Comparison of ENCODE assay signal across 29 mouse cellular contexts in genomic region chr3:63390774-63391173, GRCm38 (mm10).
"Had no signal": no experiment of that assay in that cellular context is flagged by ENCODE, and none has a peak within 500 bp of the region (broad histone marks: within the 10 kb centered on the region; RNA-seq: fewer than 3 reads in every experiment).

No protein-coding gene starts in this region.

- H3K27ac ChIP-seq: left cerebral cortex, adult 2 months; limb, embryonic 10.5 days; limb, embryonic 12.5 days; limb, embryonic 13.5 days; limb, embryonic 15.5 days; liver, embryonic 13.5 days; liver, embryonic 14.5 days; liver, embryonic 15.5 days; lung, embryonic 15.5 days; macrophage; midbrain, embryonic 10.5 days; midbrain, embryonic 12.5 days; midbrain, embryonic 13.5 days; midbrain, embryonic 15.5 days; neural tube, embryonic 12.5 days had no signal

- DNase-seq: layer of hippocampus, postnatal 36 days; left cerebral cortex, postnatal 4 days; liver; liver, embryonic 13.5 days; liver, postnatal 0 days; lung, adult 18-20 months; lung, adult 2 months; lung, postnatal 10 days; lung, postnatal 4 days; midbrain, embryonic 14.5 days had no signal

- H3K4me1 ChIP-seq: limb, embryonic 10.5 days; limb, embryonic 12.5 days; limb, embryonic 13.5 days; limb, embryonic 15.5 days; liver, embryonic 13.5 days; liver, embryonic 15.5 days; lung, embryonic 15.5 days; megakaryocyte, embryonic 14.5 days; midbrain, embryonic 10.5 days; midbrain, embryonic 12.5 days; midbrain, embryonic 13.5 days; midbrain, embryonic 15.5 days; neural tube, embryonic 12.5 days had no signal

- H3K4me2 ChIP-seq: limb, embryonic 12.5 days; limb, embryonic 13.5 days; limb, embryonic 15.5 days; liver, embryonic 11.5 days; liver, embryonic 13.5 days; liver, embryonic 15.5 days; lung, embryonic 15.5 days; midbrain, embryonic 11.5 days; midbrain, embryonic 12.5 days; midbrain, embryonic 13.5 days; midbrain, embryonic 15.5 days; neural tube, embryonic 12.5 days had no signal

- H3K9me3 ChIP-seq: limb, embryonic 10.5 days; limb, embryonic 12.5 days; limb, embryonic 13.5 days; limb, embryonic 15.5 days; liver, embryonic 13.5 days; liver, embryonic 15.5 days; lung, embryonic 15.5 days; megakaryocyte, embryonic 14.5 days; midbrain, embryonic 10.5 days; midbrain, embryonic 12.5 days; midbrain, embryonic 13.5 days; midbrain, embryonic 15.5 days; neural tube, embryonic 12.5 days had no signal

- H3K9ac ChIP-seq: limb, embryonic 12.5 days; limb, embryonic 13.5 days; limb, embryonic 15.5 days; liver, embryonic 13.5 days; liver, embryonic 14.5 days; liver, embryonic 15.5 days; liver, postnatal 0 days; lung, embryonic 15.5 days; midbrain, embryonic 12.5 days; midbrain, embryonic 13.5 days; midbrain, embryonic 15.5 days; neural tube, embryonic 12.5 days had no signal

- ATAC-seq: liver, postnatal 0 days; midbrain, embryonic 13.5 days; midbrain, embryonic 15.5 days; midbrain, embryonic 16.5 days had no signal

- H3K4me3 ChIP-seq: left cerebral cortex, adult 2 months; limb, embryonic 10.5 days; limb, embryonic 12.5 days; limb, embryonic 13.5 days; limb, embryonic 15.5 days; liver, embryonic 13.5 days; liver, embryonic 15.5 days; lung, embryonic 15.5 days; megakaryocyte, embryonic 14.5 days; midbrain, embryonic 10.5 days; midbrain, embryonic 12.5 days; midbrain, embryonic 13.5 days; midbrain, embryonic 15.5 days; myocyte; neural tube, embryonic 12.5 days had no signal

- H3K27me3 ChIP-seq: limb, embryonic 12.5 days; limb, embryonic 13.5 days; limb, embryonic 15.5 days; liver, embryonic 13.5 days; liver, embryonic 15.5 days; lung, embryonic 15.5 days; megakaryocyte, embryonic 14.5 days; midbrain, embryonic 12.5 days; midbrain, embryonic 13.5 days; midbrain, embryonic 15.5 days; neural tube, embryonic 12.5 days had no signal

- H3K36me3 ChIP-seq: limb, embryonic 10.5 days; limb, embryonic 12.5 days; limb, embryonic 13.5 days; limb, embryonic 15.5 days; liver, embryonic 13.5 days; liver, embryonic 15.5 days; lung, embryonic 15.5 days; midbrain, embryonic 10.5 days; midbrain, embryonic 12.5 days; midbrain, embryonic 13.5 days; midbrain, embryonic 15.5 days; neural tube, embryonic 12.5 days had no signal
